Mouse (Mus musculus): ENCODE measurements around the gene Gpr183.

DNA sequence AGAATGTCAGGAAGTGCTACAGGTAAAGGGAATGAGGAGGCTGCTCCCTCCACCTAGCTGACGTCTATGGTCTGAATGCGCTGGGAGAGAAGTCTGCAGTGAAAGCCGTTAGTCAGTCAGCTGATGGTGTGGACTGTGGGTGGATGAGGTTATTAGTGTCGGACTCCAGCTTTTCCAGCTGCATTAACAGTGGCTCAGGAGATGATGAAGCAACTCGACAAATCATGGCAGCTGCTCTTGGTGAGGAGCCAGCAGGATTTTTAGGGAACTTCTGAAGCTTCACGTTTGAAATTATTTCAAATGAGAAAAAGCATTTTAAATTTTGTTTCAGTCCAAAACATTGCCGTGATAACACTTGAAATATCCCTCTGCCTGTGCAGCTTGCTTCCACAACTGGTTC is 45.3 kb upstream of the Gpr183 start:
- TF ChIP-seq CTCF (IDR thresholded peaks at IDR 0.05; ENCODE audit: low read depth) (no peak), EP300 (IDR thresholded peaks at IDR 0.05; ENCODE audit: low read depth) (no peak)
